Mouse (Mus musculus): ENCODE measurements around the gene Tbc1d5.

- no peak for TF ChIP-seq CTCF (IDR thresholded peaks at IDR 0.05; ENCODE audit: low read depth)
- TF ChIP-seq EP300 (IDR thresholded peaks at IDR 0.05; ENCODE audit: low read depth), result no peak
These were observed 426.4 kb downstream of the Tbc1d5 start for GRCm38 (mm10) chr17:50752753-50753152.
